Mouse (Mus musculus): ENCODE data around the gene Drc7. TPM values are rescaled to one million over a fixed set of nuclear protein-coding genes. Genes with fewer than 3 reads are reported as not detected.

Gene Drc7
- polyA plus RNA-seq, 1 experiment, result 4.2 TPM

- TF ChIP-seq POLR2A (IDR thresholded peaks at IDR 0.05; ENCODE audit: borderline replicate concordance, extremely low read depth, insufficient read depth, insufficient read length, poor library complexity, severe bottlenecking), result no peak
- TF ChIP-seq CTCF (IDR thresholded peaks at IDR 0.05; ENCODE audit: borderline replicate concordance, extremely low read depth, insufficient read depth, insufficient read length), result no peak
- DNase-seq (ENCODE audit: low read depth), result no peak
Observed at GRCm38 (mm10) chr8:95093574-95093973, 38.7 kb downstream of the Drc7 start.

- peak; percentile 77 for DNase-seq (ENCODE audit: low read depth)
- TF ChIP-seq POLR2A (IDR thresholded peaks at IDR 0.05; ENCODE audit: borderline replicate concordance, extremely low read depth, insufficient read depth, insufficient read length, poor library complexity, severe bottlenecking) (no peak), CTCF (IDR thresholded peaks at IDR 0.05; ENCODE audit: borderline replicate concordance, extremely low read depth, insufficient read depth, insufficient read length) (peak; percentile 99)
Observed at GRCm38 (mm10) chr8:95099009-95099408, 44.1 kb downstream of the Drc7 start.

GRCm38 (mm10) chr8:95101972-95102371 lies 47.1 kb downstream of the Drc7 start:
- TF ChIP-seq POLR2A (IDR thresholded peaks at IDR 0.05; ENCODE audit: borderline replicate concordance, extremely low read depth, insufficient read depth, insufficient read length, poor library complexity, severe bottlenecking) (no peak), CTCF (IDR thresholded peaks at IDR 0.05; ENCODE audit: borderline replicate concordance, extremely low read depth, insufficient read depth, insufficient read length) (peak; percentile 40; the same call in 1 of the 2 replicates)
- DNase-seq (ENCODE audit: low read depth), result no peak

GRCm38 (mm10) chr8:95107306-95107705 lies 52.4 kb downstream of the Drc7 start:
- DNase-seq (ENCODE audit: low read depth), result no peak
- TF ChIP-seq CTCF (IDR thresholded peaks at IDR 0.05; ENCODE audit: borderline replicate concordance, extremely low read depth, insufficient read depth, insufficient read length) (no peak), POLR2A (IDR thresholded peaks at IDR 0.05; ENCODE audit: borderline replicate concordance, extremely low read depth, insufficient read depth, insufficient read length, poor library complexity, severe bottlenecking) (no peak)

- TF ChIP-seq POLR2A (IDR thresholded peaks at IDR 0.05; ENCODE audit: borderline replicate concordance, extremely low read depth, insufficient read depth, insufficient read length, poor library complexity, severe bottlenecking), result no peak
- no peak for TF ChIP-seq CTCF (IDR thresholded peaks at IDR 0.05; ENCODE audit: borderline replicate concordance, extremely low read depth, insufficient read depth, insufficient read length)
- DNase-seq (ENCODE audit: low read depth), result no peak
Observed at GRCm38 (mm10) chr8:95112594-95112993, 57.7 kb downstream of the Drc7 start.

- DNase-seq (ENCODE audit: low read depth), result no peak
- TF ChIP-seq CTCF (IDR thresholded peaks at IDR 0.05; ENCODE audit: borderline replicate concordance, extremely low read depth, insufficient read depth, insufficient read length), result no peak
- TF ChIP-seq POLR2A (IDR thresholded peaks at IDR 0.05; ENCODE audit: borderline replicate concordance, extremely low read depth, insufficient read depth, insufficient read length, poor library complexity, severe bottlenecking), result no peak
Observed at GRCm38 (mm10) chr8:95113108-95113507, 58.2 kb downstream of the Drc7 start.

GRCm38 (mm10) chr8:95113750-95114149 lies 58.8 kb downstream of the Drc7 start:
- TF ChIP-seq CTCF (IDR thresholded peaks at IDR 0.05; ENCODE audit: borderline replicate concordance, extremely low read depth, insufficient read depth, insufficient read length), result peak; percentile 70
- no peak for TF ChIP-seq POLR2A (IDR thresholded peaks at IDR 0.05; ENCODE audit: borderline replicate concordance, extremely low read depth, insufficient read depth, insufficient read length, poor library complexity, severe bottlenecking)
- peak; percentile 72 for DNase-seq (ENCODE audit: low read depth)

GRCm38 (mm10) chr8:95123455-95123854 lies 68.6 kb downstream of the Drc7 start:
- no peak for DNase-seq (ENCODE audit: low read depth)
- TF ChIP-seq POLR2A (IDR thresholded peaks at IDR 0.05; ENCODE audit: borderline replicate concordance, extremely low read depth, insufficient read depth, insufficient read length, poor library complexity, severe bottlenecking), result no peak
- peak; percentile 12; the same call in 1 of the 2 replicates for TF ChIP-seq CTCF (IDR thresholded peaks at IDR 0.05; ENCODE audit: borderline replicate concordance, extremely low read depth, insufficient read depth, insufficient read length)

GRCm38 (mm10) chr8:95126497-95126896 lies 71.6 kb downstream of the Drc7 start:
- no peak for DNase-seq (ENCODE audit: low read depth)
- TF ChIP-seq POLR2A (IDR thresholded peaks at IDR 0.05; ENCODE audit: borderline replicate concordance, extremely low read depth, insufficient read depth, insufficient read length, poor library complexity, severe bottlenecking) (no peak), CTCF (IDR thresholded peaks at IDR 0.05; ENCODE audit: borderline replicate concordance, extremely low read depth, insufficient read depth, insufficient read length) (no peak)

- TF ChIP-seq POLR2A (IDR thresholded peaks at IDR 0.05; ENCODE audit: borderline replicate concordance, extremely low read depth, insufficient read depth, insufficient read length, poor library complexity, severe bottlenecking), result no peak
- TF ChIP-seq CTCF (IDR thresholded peaks at IDR 0.05; ENCODE audit: borderline replicate concordance, extremely low read depth, insufficient read depth, insufficient read length), result no peak
- no peak for DNase-seq (ENCODE audit: low read depth)
Observed at GRCm38 (mm10) chr8:95127658-95128057, 72.8 kb downstream of the Drc7 start.

Other genes with a start within 250 kb of the Drc7 start
- 0.18 TPM in 1 of 2 replicates, not detected in the other for gene Ccl17, start 244.7 kb upstream of the Drc7 start, polyA plus RNA-seq (2012; rRNA removed)
- gene Coq9, start 216.8 kb upstream of the Drc7 start, polyA plus RNA-seq (2012; rRNA removed), result 60.1 and 62.3 TPM in 2 replicates
- 81.3 and 82.0 TPM in 2 replicates for gene Ciapin1, start 216.7 kb upstream of the Drc7 start, polyA plus RNA-seq (2012; rRNA removed)
- gene Polr2c, start 197.7 kb upstream of the Drc7 start, polyA plus RNA-seq (2012; rRNA removed), result 98.3 and 144 TPM in 2 replicates
- 82.4 and 85.0 TPM in 2 replicates for gene Dok4, start 178.8 kb upstream of the Drc7 start, polyA plus RNA-seq (2012; rRNA removed)
- gene Ccdc102a, start 137.0 kb upstream of the Drc7 start, polyA plus RNA-seq (2012; rRNA removed), result 9.0 and 11.1 TPM in 2 replicates
- gene Adgrg5, start 131.4 kb upstream of the Drc7 start, polyA plus RNA-seq (2012; rRNA removed), result 0.27 and 0.28 TPM in 2 replicates
- gene Adgrg1, start 80.4 kb upstream of the Drc7 start, polyA plus RNA-seq (2012; rRNA removed), result 468 and 636 TPM in 2 replicates
- 2.1 and 3.0 TPM in 2 replicates for gene Adgrg3, start 37.4 kb upstream of the Drc7 start, polyA plus RNA-seq (2012; rRNA removed)
- gene Katnb1, start 26.1 kb downstream of the Drc7 start, polyA plus RNA-seq (2012; rRNA removed), result 56.2 and 67.2 TPM in 2 replicates
- gene Kifc3, start 147.7 kb downstream of the Drc7 start, polyA plus RNA-seq (2012; rRNA removed), result 26.3 and 31.1 TPM in 2 replicates